Mouse (Mus musculus) hematopoietic stem cell, adult 5-6 weeks (primary cell): ENCODE results near the gene Hist1h2bb. TPM values are rescaled to one million over a fixed set of nuclear protein-coding genes. Genes with fewer than 3 reads are reported as not detected.

Experiments
- ATAC-seq, 2 experiments: fragments of 125-278 bp in 1 of 2; replicated peaks in 1 of 2; 2 replicates each; pipeline ENCODE4 v1.8.0; 2016 to 2017; ENCODE audit warnings: inconsistent platforms in 2 of 2, mild to moderate bottlenecking in 2 of 2, moderate number of reproducible peaks in 2 of 2, low read depth in 1 of 2, moderate TSS enrichment in 1 of 2; ENCODE audit not compliant: low FRiP score in 2 of 2, poor library complexity in 2 of 2, severe bottlenecking in 2 of 2, insufficient read depth in 1 of 2, low TSS enrichment in 1 of 2
- total RNA-seq: library from RNA; stranded (forward); fragments of 172-1452, 232-1000 nt; gene quantifications from 2 replicates; pipeline ENCODE4 v1.2.3, GENCODE M21; 2017

The Hist1h2bb gene
- total RNA-seq, 1 experiment from 2014 or later = 2,201 TPM

DNA sequence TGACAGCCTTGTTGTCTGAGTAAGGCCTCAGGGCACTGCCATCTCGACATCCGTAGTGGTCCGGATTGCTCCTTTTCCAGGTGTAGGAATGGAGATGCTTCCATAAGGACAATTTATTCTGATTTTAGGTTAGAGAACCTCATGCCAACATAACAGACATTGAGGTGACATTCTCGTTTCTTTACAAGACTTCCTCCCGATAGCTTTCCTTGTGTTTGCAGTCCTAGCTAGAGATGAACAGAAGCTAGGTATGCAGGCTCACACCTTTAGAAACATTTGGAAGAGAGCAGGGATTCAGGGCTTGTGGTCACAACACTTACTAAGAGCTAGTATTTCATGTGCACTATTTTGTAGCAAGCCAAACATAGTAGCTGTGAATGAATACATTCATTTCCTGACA lies 3.3 kb upstream of the Hist1h2bb start:
- ATAC-seq = no peak

DNA sequence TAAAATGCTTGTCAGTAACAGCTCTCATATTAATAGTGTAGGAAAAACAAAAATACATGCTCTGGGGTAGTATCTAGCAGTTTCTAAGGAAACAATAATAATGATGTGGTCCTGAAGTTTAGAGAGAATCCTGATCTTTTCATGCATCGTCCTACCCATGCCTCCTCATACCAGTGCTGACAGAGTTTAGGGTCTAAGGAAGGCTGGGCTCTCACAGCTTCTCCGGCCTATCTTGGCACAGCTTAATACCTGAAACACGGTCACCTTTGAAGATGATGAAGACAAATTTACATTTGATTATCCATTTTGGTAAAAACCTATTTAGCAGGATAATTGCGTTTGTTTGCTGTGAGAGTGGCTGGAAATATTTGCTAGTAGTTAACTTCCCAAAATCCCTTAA lies 2.6 kb upstream of the Hist1h2bb start:
- no peak for ATAC-seq

DNA sequence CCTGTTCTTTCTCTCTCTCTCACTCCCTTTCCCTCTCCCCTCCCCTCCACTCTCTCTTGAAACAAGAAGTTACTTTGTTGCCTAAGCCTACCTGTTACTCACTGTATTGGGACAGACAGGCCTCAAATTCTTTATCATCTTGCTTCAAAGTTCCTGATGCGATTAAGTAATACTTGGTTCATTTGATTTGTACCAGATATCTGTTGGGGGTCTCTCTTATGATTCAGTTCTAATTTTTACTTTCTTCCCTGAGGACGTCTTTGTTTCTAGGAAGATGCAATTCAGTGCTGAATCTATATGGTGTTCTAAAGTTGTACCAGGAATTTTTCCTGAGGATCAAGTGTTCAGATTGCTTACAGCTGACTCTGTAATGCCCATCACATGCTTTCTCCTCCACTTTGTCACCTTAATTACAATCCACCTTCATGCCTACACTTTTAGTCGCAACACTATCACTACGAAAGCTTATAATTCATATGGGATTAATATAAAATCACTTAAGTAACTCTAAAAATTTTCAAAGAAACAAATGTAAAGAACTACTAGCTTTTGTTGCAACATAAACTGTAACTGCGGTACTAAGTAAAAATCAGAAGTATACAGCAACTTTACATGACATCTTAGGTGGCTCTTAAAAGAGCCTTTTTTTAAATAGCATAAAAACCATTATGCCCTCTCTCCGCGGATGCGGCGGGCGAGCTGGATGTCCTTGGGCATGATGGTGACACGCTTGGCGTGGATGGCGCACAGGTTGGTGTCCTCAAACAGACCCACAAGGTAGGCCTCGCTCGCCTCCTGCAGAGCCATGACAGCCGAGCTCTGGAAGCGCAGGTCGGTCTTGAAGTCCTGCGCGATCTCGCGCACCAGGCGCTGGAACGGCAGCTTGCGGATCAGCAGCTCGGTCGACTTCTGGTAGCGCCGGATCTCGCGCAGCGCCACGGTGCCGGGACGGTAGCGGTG lies 1.8 kb upstream of the Hist1h2bb start:
- ATAC-seq = no peak

DNA sequence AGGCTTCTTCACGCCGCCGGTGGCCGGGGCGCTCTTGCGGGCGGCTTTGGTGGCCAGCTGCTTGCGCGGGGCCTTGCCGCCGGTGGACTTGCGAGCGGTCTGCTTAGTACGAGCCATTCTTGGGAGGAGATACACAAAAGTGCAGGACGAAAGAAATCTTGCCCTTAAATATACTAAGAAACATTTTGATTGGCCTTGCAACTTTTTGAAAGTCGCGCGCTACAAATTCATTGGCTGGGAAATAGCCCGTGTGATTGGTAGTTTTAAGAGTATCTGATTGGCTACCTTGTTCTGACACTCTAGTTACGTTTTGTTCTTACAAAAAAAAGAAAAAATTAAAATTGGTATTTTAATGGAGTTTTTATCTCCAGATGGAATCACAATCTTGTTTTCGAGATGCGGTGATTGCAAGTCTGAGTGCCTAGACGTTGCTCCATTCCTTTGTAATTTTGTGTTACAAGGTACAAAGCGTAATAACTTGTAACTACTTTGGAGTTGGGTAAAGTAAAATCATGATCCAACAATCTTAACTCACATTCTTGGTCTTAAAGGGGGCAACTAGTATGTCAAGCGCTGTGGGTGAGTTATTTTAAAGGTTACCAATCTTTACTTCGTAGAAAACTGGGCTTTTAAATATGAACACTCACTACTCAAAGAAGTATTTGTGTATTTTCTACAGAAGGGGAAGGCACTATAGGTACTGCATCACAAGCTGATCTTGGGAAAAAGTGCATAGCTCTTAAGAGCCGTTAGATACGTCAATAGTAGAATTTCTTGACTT lies 963 bp upstream of the Hist1h2bb start, which contains the start of gene Hist1h3c:
Gene Hist1h3c, minus strand, starts transcription at position 222 of the 781 bp plus-strand sequence.
- ATAC-seq = peak; percentile 61 to 62; a peak in 3 of 4 replicates

DNA sequence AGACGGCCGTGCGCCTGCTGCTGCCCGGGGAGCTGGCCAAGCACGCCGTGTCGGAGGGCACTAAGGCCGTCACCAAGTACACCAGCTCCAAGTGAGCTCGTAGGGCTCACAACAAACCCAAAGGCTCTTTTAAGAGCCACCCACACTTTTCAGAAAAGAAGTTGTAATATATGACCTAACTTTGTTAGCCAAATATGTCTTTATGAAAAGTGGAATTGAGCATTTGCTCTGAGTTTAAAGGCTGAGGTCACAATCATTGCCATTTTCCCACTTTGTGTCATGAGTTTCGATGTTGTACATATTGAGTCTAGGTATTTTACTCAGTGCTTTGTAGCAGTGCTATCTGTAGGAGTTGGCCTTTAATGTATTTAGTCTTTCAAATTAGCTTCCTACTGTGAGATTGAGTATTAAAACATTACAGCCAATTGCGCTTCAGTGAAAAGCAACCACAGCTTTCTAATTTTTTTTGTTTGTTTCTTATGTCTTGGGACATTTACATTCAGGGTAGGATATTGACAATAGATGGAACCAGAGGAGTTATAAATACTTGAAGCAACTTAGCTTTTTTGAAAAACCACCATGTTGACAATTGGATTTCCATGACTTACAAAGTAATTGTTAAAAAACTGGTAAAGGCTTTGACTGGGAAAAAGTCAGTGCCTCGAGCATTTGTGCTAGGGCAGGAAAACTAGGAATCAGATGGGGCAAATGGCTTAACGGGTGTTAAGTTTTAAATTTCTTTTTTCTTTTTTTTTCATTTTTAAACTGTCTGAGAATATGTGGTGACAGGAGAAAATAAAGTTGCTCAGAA lies 752 bp downstream of the Hist1h2bb start:
- ATAC-seq = no peak

DNA sequence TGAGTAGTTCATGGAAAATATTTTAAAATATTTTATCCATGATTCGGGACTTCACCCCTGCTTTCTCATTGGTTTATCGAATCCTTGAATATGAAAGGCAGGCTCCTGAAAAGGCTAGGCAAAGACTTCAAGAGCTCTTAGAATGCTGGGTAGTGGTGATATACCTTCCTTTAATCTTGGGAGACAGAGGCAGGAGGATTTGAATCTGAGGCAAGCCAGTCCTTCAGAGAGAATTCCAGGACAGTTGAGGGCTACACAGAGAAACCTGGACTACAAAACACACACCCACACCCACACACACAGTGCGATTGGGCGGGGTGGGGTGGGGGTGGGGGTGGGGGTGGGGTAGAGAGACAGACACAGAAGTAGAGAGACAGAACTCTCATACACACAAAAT lies 1.4 kb downstream of the Hist1h2bb start:
- ATAC-seq = no peak

DNA sequence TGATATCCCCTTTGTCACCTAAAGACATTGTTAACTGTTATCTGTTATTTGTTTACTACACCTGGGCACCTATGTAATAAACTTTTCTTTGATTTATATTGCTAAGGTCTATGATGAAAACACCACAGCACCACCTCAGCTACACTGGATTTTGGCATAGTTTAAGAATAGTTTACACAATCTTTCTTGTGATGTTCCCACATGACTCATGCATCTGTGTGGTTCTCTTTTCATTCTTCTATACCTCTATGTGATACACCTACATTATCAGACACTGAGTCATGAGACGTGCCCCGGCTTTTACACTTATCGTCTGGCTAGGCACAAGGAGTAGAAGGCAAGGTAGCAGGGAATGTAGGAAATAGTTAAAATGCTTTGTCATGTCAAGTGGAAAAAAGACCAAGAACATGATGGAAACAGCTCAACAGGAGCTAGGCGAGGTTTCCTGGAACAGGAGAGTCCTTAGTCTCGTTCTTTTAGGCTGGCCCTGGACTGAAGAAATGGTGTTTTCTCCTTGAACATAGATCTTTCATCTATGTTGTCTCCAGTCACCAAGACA lies 3.1 kb downstream of the Hist1h2bb start:
- ATAC-seq = no peak

DNA sequence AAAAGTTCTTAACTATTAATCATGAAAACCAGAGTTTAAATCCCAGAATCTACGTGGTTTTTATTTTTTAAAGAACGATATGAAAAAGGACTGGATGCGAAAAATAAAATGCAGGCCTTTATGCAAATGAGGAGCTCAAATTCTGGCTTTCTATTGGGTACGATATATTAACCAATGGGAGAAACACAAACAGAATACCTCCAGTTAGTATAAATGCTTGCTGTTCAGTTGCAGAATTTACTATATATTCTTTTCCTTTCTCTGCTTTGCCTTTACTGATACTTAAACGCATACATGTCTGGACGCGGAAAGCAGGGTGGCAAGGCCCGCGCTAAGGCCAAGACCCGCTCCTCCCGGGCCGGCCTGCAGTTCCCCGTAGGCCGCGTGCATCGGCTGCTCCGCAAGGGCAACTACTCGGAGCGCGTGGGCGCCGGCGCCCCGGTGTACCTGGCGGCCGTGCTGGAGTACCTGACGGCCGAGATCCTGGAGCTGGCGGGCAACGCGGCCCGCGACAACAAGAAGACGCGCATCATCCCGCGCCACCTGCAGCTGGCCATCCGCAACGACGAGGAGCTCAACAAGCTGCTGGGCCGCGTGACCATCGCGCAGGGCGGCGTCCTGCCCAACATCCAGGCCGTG lies 4.4 kb downstream of the Hist1h2bb start, which contains the start of gene Hist1h2ab:
Gene Hist1h2ab, plus strand, starts transcription at position 288 of the 639 bp plus-strand sequence.
- ATAC-seq = peak; percentile 12 to 48; a peak in 2 of 4 replicates

DNA sequence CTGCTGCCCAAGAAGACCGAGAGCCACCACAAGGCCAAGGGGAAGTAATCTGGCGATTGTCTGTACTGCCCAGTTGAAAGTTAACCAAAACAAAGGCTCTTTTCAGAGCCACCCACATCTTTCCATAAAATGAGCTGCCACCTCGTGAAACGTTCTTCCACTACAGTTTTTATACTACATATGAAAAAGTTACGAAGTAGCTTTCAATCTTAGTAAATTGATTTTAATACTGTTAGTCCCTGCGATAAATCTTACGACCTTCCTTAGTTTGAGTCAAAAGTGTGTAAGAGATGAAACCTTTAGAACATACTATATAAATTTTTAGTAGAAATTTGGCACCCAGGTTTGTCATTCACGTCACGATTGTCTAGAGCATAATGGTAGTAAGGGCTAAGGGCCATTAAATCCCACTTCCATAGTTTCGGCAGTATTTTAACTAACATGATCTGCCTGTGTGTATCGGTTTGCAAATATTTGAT lies 5.0 kb downstream of the Hist1h2bb start:
- no peak; a peak in 1 of 4 replicates for ATAC-seq

DNA sequence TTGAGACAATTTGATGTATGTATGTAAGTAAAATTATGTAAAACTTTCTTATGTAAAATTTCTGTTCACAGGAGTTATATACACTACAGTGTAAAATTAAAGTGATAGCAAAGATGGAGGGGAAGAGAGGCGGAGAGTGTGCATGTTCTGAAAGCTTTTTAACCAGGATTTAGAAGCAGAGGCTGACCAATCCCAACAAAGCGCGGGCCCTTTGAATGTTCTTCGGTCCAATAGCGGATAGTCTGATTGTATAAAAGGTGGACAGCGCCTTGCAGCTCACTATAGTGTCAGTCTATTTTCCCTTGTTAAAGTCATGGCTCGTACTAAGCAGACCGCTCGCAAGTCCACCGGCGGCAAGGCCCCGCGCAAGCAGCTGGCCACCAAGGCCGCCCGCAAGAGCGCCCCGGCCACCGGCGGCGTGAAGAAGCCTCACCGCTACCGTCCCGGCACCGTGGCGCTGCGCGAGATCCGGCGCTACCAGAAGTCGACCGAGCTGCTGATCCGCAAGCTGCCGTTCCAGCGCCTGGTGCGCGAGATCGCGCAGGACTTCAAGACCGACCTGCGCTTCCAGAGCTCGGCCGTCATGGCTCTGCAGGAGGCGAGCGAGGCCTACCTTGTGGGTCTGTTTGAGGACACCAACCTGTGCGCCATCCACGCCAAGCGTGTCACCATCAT lies 5.7 kb downstream of the Hist1h2bb start, which contains the start of gene Hist1h3b:
Gene Hist1h3b, plus strand, starts transcription at position 201 of the 675 bp plus-strand sequence.
- peak; percentile 61 for ATAC-seq

DNA sequence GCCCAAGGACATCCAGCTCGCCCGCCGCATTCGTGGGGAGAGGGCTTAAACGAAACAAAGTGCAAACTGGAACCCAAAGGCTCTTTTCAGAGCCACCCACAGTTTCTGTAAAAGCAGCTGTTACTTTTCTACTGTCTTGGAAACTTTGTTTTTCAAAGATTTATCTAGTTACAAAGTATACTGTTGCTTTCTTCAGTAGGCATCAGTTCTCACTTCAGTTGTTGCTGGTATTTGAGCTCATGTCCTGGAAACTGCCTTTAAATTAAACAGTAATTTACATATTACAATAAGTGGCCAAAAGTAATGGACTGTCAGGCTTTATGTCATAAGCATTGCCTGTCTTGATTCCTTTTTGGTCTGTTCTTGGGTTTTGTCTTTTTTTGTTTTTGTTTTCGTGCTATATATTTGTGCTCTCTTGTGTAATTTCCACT lies 6.2 kb downstream of the Hist1h2bb start:
- ATAC-seq = no peak

DNA sequence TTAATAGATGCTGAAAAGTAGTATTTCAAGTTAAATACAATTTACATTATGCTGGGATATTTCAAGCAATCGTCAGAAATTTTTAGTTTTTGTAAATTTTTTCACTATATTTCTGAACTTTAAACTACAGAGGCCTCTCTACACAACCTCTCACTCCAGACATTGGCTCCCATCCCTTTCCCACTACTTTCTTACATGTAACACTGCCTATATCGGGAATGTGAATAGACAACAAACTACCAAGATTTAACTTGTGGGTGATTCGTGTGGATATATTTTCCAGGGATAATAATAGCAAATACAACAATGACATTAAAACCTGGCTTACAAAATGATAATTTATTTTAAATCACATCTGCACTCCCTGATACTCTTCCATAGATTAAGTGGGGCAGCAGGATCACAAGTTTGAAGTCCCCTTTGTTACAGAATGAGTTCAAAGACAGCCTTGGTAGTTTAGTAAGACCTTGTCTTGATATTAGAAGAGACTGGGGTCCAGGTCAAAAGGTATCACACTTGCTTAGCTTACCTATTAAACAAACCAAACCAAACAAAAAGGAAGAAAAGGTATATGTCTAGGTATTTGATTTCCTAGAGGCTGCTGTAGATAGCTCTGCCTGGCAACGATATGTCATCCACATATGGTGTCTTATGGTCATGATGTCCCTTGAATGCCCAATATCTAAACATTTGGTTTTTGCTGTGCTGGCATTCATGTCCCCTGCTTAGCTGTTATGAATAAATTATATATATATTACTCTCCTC lies 7.0 kb downstream of the Hist1h2bb start:
- no peak for ATAC-seq

DNA sequence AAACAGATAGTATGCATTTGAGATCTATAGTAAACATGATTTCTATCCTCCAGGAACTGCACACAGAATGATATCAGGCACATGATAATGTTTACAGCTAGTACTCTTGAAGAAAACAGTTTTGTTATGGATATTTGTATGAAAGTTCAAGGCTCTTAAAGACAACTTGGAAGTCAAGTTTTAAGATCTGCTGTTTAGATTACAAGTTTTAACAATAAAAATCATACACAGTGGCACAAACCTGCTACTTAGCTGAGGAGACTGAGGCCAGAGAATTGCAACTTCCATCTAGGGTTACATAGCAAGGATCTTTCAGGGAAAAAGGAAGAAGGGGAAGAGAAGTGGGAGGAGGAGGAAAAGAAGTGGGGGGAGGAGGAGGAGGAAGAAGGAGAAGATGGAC lies 8.5 kb downstream of the Hist1h2bb start:
- ATAC-seq = no peak

DNA sequence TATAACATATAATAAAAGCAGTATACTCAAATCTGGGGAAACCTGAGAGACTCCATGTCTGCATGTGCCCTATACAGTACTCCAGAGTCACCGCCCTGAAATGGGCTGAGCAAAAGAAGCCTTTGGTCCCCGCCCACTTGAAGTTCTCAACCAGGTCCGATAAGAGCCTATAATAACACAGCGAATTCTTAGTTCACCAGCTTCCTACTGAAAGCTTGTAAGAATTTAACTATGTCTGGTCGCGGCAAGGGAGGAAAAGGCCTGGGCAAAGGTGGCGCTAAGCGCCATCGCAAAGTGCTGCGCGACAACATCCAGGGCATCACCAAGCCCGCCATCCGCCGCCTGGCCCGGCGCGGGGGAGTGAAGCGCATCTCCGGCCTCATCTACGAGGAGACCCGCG lies 10.3 kb downstream of the Hist1h2bb start, which contains the start of gene Hist1h4b:
Gene Hist1h4b, plus strand, starts transcription at position 224 of the 400 bp plus-strand sequence.
- peak; percentile 38 to 60 for ATAC-seq

DNA sequence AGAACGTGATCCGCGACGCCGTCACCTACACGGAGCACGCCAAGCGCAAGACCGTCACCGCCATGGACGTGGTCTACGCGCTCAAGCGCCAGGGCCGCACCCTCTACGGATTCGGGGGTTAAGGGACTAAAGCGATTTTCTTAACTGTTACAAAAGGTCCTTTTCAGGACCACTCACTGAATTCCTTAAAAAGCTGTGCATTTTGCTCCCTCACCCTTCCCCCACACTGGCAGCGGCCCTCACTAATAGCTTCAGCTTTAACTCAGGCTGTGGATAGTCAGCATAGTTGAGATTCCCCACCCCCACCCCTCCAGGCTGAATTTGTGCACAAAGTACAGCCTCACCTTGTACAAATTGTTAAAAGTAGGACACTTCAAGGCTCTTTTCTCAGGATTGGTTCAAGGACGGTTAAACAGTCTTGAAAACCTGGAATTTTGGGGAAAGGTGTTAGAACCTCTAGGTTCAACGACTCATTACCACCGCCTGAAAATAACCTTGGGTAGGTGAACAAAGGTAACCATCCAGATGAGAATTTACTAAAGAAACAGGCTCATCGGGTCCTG lies 10.8 kb downstream of the Hist1h2bb start:
- no peak for ATAC-seq
